Mouse (Mus musculus) cortical plate, adult 2 months (tissue): ENCODE measurements at regions not wholly inside any gene's neighbourhood (a gene's known extent, or its start where the extent isn't known, plus 50 kb on each side); places are given as distances from the start of the nearest gene placed in this dataset.
"Not testable (repeated sequence)": the region's sequence is repeated elsewhere in the genome, so short reads cannot be mapped to it uniquely, and the experiment has no call there.

Experiments used
- CTCF ChIP-seq: fragments of 200-500 bp; IDR thresholded peaks from 2 replicates; pipeline ENCODE4 v1.5.1; 2011; ENCODE audit warnings: mild to moderate bottlenecking, control low read depth, low read length; ENCODE audit not compliant: insufficient read depth; ENCODE audit errors: extremely low read depth
- POLR2A ChIP-seq: fragments of 200-500 bp; IDR thresholded peaks from 2 replicates; pipeline ENCODE4 v1.6.1; 2011; ENCODE audit warnings: mild to moderate bottlenecking, low read length, control low read depth; ENCODE audit not compliant: insufficient read depth; ENCODE audit errors: extremely low read depth

DNA sequence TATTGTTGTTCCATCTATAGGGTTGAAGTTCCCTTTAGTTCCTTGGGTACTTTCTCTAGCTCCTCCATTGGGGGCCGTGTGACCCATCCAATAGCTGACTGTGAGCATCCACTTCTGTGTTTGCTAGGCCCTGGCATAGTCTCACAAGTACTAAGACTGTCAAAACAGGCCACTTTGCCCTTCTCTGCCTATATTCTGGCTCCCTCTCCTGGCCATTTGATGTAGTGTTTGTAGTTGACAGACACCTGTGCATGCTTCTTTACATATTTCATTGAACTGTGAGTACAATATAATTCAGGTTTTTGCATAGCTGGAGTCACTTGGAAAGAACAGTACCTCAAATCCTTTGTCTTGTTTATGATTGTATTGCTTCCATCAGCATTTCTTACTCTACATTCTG is 1059.2 kb downstream of the Rpia start:
- 0 out of 2 replicates have a peak, but pooled peaks have one; percentile 11 for TF ChIP-seq CTCF
- not testable (repeated sequence) for TF ChIP-seq POLR2A
